Mouse (Mus musculus) mature B cell (primary cell): ENCODE data around the gene Spin2d.
"Not testable (repeated sequence)": the region's sequence is repeated elsewhere in the genome, so short reads cannot be mapped to it uniquely, and the experiment has no call there.

Experiments
- in situ Hi-C: fragments of 300-500 bp; cut with MboI; formaldehyde crosslinking; loops from 2 replicates; pipeline ENCODE4 v1.14.3; 2019

Spin2d gene

GRCm38 (mm10) chrX:73176889-73177288 is at the start of gene Spin2d:
TSS of gene Spin2d (minus strand) at chrX:73176989.
- in situ Hi-C loops = not testable (repeated sequence)

GRCm38 (mm10) chrX:73225365-73225764 is 48.6 kb upstream of the Spin2d start:
- in situ Hi-C loops = no loop called here

- in situ Hi-C loops = not testable (repeated sequence)
Observed at GRCm38 (mm10) chrX:73213819-73214564, 37.2 kb upstream of the Spin2d start, which contains the start of gene Xlr4b. TSS of gene Xlr4b (plus strand) at chrX:73214333.

GRCm38 (mm10) chrX:73191934-73192333 is 15.1 kb upstream of the Spin2d start, which contains the start of gene Xlr3b:
TSS of gene Xlr3b (plus strand) at chrX:73192207.
- in situ Hi-C loops = not testable (repeated sequence)

- in situ Hi-C loops = not testable (repeated sequence)
Observed at GRCm38 (mm10) chrX:73149350-73149749, 27.4 kb downstream of the Spin2d start, which contains the start of gene DXBay18. TSS of gene DXBay18 (minus strand) at chrX:73149450.

- in situ Hi-C loops = not testable (repeated sequence)
Observed at GRCm38 (mm10) chrX:73148496-73148895, 28.3 kb downstream of the Spin2d start, which contains the start of gene Xlr5b. TSS of gene Xlr5b (plus strand) at chrX:73148796.

- in situ Hi-C loops = not testable (repeated sequence)
Observed at GRCm38 (mm10) chrX:73143218-73143618, 33.6 kb downstream of the Spin2d start.
